Mouse (Mus musculus) lung, embryonic 15.5 days (tissue): ENCODE results near the gene Smim9. TPM values are rescaled to one million over a fixed set of nuclear protein-coding genes. Genes with fewer than 3 reads are reported as not detected.
A peak's percentile ranks its signal among the peaks of the same experiment; 100 is the strongest.
"Not testable (repeated sequence)": the region's sequence is repeated elsewhere in the genome, so short reads cannot be mapped to it uniquely, and the experiment has no call there.

Experiments
- ATAC-seq: fragments of 200-750 bp; cut with Nextera tagmentation; 2 replicates; pipeline ENCODE4 v1.8.0; 2017; ENCODE audit warnings: moderate number of reproducible peaks, borderline replicate concordance; ENCODE audit not compliant: low FRiP score, low TSS enrichment; ENCODE audit errors: extremely low read depth
- H3K27ac ChIP-seq: fragments of 300-500 bp; sonication (generic); 2 replicates; pipeline ENCODE4 v1.5.1; 2015; ENCODE audit warnings: moderate library complexity, mild to moderate bottlenecking, inconsistent platforms
- H3K27me3 ChIP-seq: fragments of 300-500 bp; sonication (generic); 2 replicates; pipeline ENCODE4 v1.6.1; 2015; ENCODE audit warnings: inconsistent platforms
- H3K36me3 ChIP-seq: fragments of 300-500 bp; sonication (generic); 2 replicates; pipeline ENCODE4 v1.6.1; 2015; ENCODE audit warnings: inconsistent platforms
- H3K4me1 ChIP-seq: fragments of 300-500 bp; sonication (generic); 2 replicates; pipeline ENCODE4 v1.6.1; 2015; ENCODE audit warnings: inconsistent platforms
- H3K4me2 ChIP-seq: fragments of 300-500 bp; sonication (generic); 2 replicates; pipeline ENCODE4 v1.6.1; 2015; ENCODE audit warnings: inconsistent platforms, mild to moderate bottlenecking, moderate library complexity
- H3K4me3 ChIP-seq: fragments of 300-500 bp; sonication (generic); 2 replicates; pipeline ENCODE4 v1.5.1; 2015; ENCODE audit warnings: mild to moderate bottlenecking, inconsistent platforms
- H3K9ac ChIP-seq: fragments of 300-500 bp; sonication (generic); 2 replicates; pipeline ENCODE4 v1.6.1; 2015; ENCODE audit warnings: inconsistent platforms
- H3K9me3 ChIP-seq: fragments of 300-500 bp; sonication (generic); 2 replicates; pipeline ENCODE4 v1.6.1; 2016; ENCODE audit warnings: inconsistent platforms
- WGBS: fragments of 180-500 bp; shearing (Covaris S2); methylation state at CpG from one replicate; pipeline ENCODE4 v1.1.7; 2015; 5-methylcytosine and 5-hydroxymethylcytosine counted together
- polyA plus RNA-seq: library from polyadenylated mRNA; unstranded; fragments of >200 nt; fragmentation: Nextera tagmentation; extraction: Ambion mirVana; gene quantifications from 2 replicates; pipeline ENCODE4 v1.2.1, GENCODE M21; 2015

The Smim9 gene
- not detected in 2 replicates for polyA plus RNA-seq

DNA sequence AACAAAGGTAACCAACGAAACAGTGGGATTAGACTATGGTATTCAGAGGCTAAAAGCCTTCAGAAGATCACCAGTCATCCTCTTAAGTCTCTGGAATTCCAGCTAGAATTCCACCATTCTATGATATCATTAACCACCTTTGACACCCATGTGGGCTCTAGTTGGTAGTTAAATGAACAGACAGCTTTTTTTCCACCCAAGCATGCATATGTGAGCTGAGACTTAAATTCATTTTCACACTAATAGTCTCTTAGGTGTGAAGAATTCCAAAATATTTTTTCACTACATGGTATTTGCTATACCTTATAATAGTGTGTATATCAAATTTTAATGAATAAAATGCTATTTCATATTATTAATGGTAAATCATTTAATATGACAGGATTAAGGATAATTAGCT lies at the start of gene Smim9:
TSS of gene Smim9 (minus strand) at position 101 of the 400 bp plus-strand sequence.
- Histone ChIP-seq H3K27ac (no peak within 1 kb of the TSS), H3K4me2 (no peak within 1 kb of the TSS), H3K4me3 (no peak within 1 kb of the TSS), H3K9me3 (no peaks in the 10 kb centered on the region), H3K4me1 (no peaks in the 10 kb centered on the region), H3K9ac (no peak within 1 kb of the TSS), H3K36me3 (no peaks in the 10 kb centered on the region), H3K27me3 (no peaks in the 10 kb centered on the region)
- 56% methylated on average over 1 of the region's 1 CpGs for WGBS
- no peak for ATAC-seq

- no peak overlapping the region for H3K27ac ChIP-seq
- H3K9ac ChIP-seq, result peak overlapping the region; percentile 37
- ATAC-seq, result peak; percentile 90
- peak overlapping the region; percentile 63 for H3K4me2 ChIP-seq
- no peaks in the 10 kb centered on the region for H3K4me1 ChIP-seq
- H3K9me3 ChIP-seq, result no peaks in the 10 kb centered on the region
- H3K4me3 ChIP-seq, result peak overlapping the region; percentile 44
- WGBS, result 18% methylated on average over 26 of the region's 49 CpGs
- H3K36me3 ChIP-seq, result no peaks in the 10 kb centered on the region
- no peaks in the 10 kb centered on the region for H3K27me3 ChIP-seq
These were observed 7.9 kb downstream of the Smim9 start for GRCm38 (mm10) chrX:75155576-75156243.

DNA sequence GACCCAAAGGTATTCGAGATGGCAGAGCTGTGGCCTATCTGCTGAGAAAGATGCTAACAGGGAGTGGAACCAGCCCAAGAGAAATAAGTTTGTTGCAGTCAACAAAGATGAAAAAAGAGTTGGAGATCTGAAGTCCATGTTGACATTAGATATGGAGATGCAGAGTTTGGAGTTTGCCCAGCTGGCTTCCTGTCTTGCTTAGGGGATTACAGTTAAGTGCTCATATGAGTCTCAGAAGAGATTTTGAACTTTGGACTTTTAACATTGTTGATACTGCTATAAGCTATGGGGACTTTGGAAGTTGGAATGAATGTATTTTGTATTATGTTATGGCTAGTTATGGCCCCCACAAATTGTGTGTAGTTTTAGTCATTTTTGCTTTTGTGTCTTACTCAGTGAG lies 11.3 kb downstream of the Smim9 start:
- no peaks in the 10 kb centered on the region for H3K4me1 ChIP-seq
- H3K36me3 ChIP-seq, result no peaks in the 10 kb centered on the region
- H3K4me3 ChIP-seq, result no peak overlapping the region
- H3K9ac ChIP-seq, result no peak overlapping the region
- H3K27me3 ChIP-seq, result no peaks in the 10 kb centered on the region
- H3K27ac ChIP-seq, result no peak overlapping the region
- no peaks in the 10 kb centered on the region for H3K9me3 ChIP-seq
- 40% methylated on average over 1 of the region's 1 CpGs for WGBS
- no peak overlapping the region for H3K4me2 ChIP-seq
- ATAC-seq, result no peak

DNA sequence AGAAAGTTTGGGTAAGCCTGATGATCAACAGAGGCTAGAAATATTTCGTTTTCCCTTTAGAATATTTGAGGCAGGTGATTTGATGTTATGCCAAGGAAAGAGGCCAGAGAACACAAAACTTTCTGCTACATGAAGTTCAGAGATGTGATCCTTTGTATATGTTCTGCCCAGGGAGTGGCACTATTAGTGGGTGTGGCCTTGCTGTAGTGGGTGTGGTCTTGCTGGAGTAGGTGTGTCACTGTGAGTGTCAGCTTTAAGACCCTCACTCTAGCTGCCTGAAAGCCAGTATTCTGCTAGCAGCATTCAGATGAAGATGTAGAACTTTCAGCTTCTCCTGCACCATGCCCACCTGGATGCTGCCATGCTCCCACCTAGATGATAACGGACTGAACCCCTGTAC lies 13.3 kb downstream of the Smim9 start:
- Histone ChIP-seq H3K27me3 (no peaks in the 10 kb centered on the region), H3K4me3 (no peak overlapping the region), H3K4me2 (no peak overlapping the region), H3K9me3 (no peaks in the 10 kb centered on the region), H3K9ac (no peak overlapping the region), H3K4me1 (no peaks in the 10 kb centered on the region), H3K36me3 (no peaks in the 10 kb centered on the region), H3K27ac (no peak overlapping the region)
- ATAC-seq, result no peak
- WGBS, result 76% methylated on average over 2 of the region's 2 CpGs

DNA sequence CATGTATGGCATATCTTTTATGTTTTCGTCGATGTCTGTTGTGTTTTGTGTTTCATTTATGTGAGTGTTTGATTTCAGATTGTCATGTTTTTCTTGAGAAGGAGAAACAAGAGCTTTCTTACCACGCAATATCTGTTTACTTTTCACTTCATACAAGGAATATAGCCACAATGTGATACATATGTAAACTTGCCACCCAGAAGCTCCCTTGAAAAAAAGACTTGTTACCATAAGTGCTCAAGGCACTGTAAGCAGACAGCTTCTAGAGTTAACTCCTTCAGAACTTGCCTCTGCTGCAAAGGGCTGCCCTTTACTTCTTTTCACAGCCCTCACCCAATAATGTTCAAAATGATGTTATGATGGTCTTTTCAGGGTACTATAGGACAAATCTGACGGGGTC lies 15.2 kb downstream of the Smim9 start:
- H3K27ac ChIP-seq, result no peak overlapping the region

GRCm38 (mm10) chrX:75143124-75143555 lies 20.4 kb downstream of the Smim9 start:
- H3K36me3 ChIP-seq, H3K9me3 ChIP-seq, H3K4me1 ChIP-seq, H3K27ac ChIP-seq, H3K27me3 ChIP-seq: not testable (repeated sequence)
- peak overlapping the region; percentile 34 for H3K4me3 ChIP-seq
- peak overlapping the region; percentile 56 for H3K4me2 ChIP-seq
- WGBS, result 40% methylated on average over 20 of the region's 42 CpGs
- 0 out of 2 replicates have a peak overlapping the region, but pooled peaks have one; percentile 19 for H3K9ac ChIP-seq
- peak; percentile 77; the same call in 1 of the 2 replicates for ATAC-seq

More for the DNA sequence above, 15.2 kb downstream of the Smim9 start:
- Histone ChIP-seq H3K4me1 (no peaks in the 10 kb centered on the region), H3K4me2 (no peak overlapping the region), H3K4me3 (no peak overlapping the region), H3K9ac (no peak overlapping the region), H3K36me3 (no peaks in the 10 kb centered on the region), H3K27me3 (no peaks in the 10 kb centered on the region), H3K9me3 (no peaks in the 10 kb centered on the region)
- no peak for ATAC-seq
- 38% methylated on average over 4 of the region's 4 CpGs for WGBS

DNA sequence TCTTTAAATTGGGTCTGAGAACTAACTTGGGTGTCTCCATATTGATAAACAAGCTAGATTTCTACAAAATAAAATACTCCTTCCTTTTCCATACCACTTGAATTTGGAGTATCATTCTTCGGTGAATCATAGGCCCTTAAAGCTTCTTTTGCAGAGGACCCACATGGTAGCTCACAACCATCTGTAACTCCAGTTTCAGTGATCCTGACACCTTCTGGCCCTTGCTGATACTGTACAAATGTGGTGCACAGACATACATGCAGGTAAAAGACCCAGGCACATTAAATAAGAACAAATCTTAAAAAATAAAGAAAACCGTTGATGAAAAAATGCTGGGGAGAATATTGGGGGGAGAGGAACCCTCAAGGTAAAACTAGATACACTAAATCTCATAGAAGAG lies 25.4 kb downstream of the Smim9 start:
- no peaks in the 10 kb centered on the region for H3K36me3 ChIP-seq
- WGBS, result 87% methylated on average over 2 of the region's 2 CpGs
- no peak overlapping the region for H3K9ac ChIP-seq
- H3K9me3 ChIP-seq, result no peaks in the 10 kb centered on the region
- H3K4me2 ChIP-seq, result no peak overlapping the region
- no peaks in the 10 kb centered on the region for H3K27me3 ChIP-seq
- H3K27ac ChIP-seq, result no peak overlapping the region
- no peak for ATAC-seq
- no peak overlapping the region for H3K4me3 ChIP-seq
- H3K4me1 ChIP-seq, result no peaks in the 10 kb centered on the region

DNA sequence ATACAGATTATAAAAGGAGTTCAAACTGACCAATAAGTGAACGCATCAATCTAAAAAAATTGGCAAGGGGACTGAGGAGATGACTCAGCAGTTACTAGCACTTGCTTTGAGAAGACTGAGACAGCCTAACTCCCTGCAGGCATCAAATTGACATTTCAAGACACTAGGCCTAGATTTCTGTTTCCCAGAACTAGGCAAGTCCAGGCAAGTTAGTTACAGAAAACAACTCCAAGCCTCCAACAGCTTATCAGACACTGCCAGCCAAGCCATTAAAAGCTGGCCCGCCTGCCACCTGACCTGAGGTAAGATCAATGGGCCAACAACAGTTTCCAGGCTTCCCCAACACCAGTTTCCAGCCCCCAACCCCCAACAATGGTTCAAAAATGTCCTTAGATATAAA lies 25.8 kb downstream of the Smim9 start:
- no peak overlapping the region for H3K4me3 ChIP-seq
- no peaks in the 10 kb centered on the region for H3K27me3 ChIP-seq
- no peaks in the 10 kb centered on the region for H3K9me3 ChIP-seq
- 75% methylated on average over 2 of the region's 2 CpGs for WGBS
- H3K4me2 ChIP-seq, result no peak overlapping the region
- no peak for ATAC-seq
- H3K4me1 ChIP-seq, result no peaks in the 10 kb centered on the region
- no peak overlapping the region for H3K9ac ChIP-seq
- no peaks in the 10 kb centered on the region for H3K36me3 ChIP-seq
- no peak overlapping the region for H3K27ac ChIP-seq

GRCm38 (mm10) chrX:75136938-75137337 lies 26.6 kb downstream of the Smim9 start:
- no peak overlapping the region for H3K9ac ChIP-seq
- H3K9me3 ChIP-seq, result no peaks in the 10 kb centered on the region
- no peak overlapping the region for H3K4me3 ChIP-seq
- no peak for ATAC-seq
- no peaks in the 10 kb centered on the region for H3K27me3 ChIP-seq
- no peaks in the 10 kb centered on the region for H3K36me3 ChIP-seq
- no peaks in the 10 kb centered on the region for H3K4me1 ChIP-seq
- H3K27ac ChIP-seq, result no peak overlapping the region
- H3K4me2 ChIP-seq, result no peak overlapping the region

- Histone ChIP-seq H3K4me2 (peak within 1 kb of the TSS; percentile 53), H3K36me3 (0 out of 2 replicates have a peak, but pooled peaks cover under 1% of the 10 kb centered on the region), H3K27me3 (no peaks in the 10 kb centered on the region), H3K4me3 (peak within 1 kb of the TSS; percentile 56), H3K4me1 (0 out of 2 replicates have a peak, but pooled peaks cover 2% of the 10 kb centered on the region), H3K27ac (peak within 1 kb of the TSS; percentile 78), H3K9ac (peak within 1 kb of the TSS; percentile 64), H3K9me3 (no peaks in the 10 kb centered on the region)
- peak; percentile 99 for ATAC-seq
- 16% methylated on average over 36 of the region's 36 CpGs for WGBS
These were observed 33.0 kb downstream of the Smim9 start, which contains the start of gene Mpp1 for GRCm38 (mm10) chrX:75130467-75131160. Gene Mpp1 (minus strand): TSS chrX:75131016.

DNA sequence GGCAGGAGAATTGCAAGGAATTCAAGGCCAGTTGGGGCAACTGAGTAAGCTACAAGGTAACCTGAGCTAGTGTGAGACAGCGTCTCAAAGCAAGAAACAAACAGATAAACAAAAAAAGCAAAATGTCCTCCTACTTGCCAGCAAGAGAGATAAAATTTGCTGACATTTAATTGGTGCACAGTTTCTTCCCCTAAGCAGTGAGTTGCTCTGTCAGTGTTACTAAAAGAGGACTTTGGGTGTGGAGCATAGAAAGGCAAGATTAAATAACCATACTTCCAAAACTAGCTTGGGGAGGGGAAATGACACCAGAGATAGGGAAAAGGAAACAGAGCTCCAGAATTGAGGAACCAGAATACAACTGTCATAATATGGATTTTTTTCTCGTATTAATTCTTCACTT lies 34.1 kb downstream of the Smim9 start:
- Histone ChIP-seq H3K27ac (no peak overlapping the region), H3K4me3 (0 out of 2 replicates have a peak overlapping the region, but pooled peaks have one; percentile 13), H3K4me2 (peak overlapping the region; percentile 53), H3K4me1 (0 out of 2 replicates have a peak, but pooled peaks cover 2% of the 10 kb centered on the region), H3K9me3 (no peaks in the 10 kb centered on the region), H3K36me3 (peaks cover 6% of the 10 kb centered on the region; the same call in 1 of the 2 replicates), H3K27me3 (no peaks in the 10 kb centered on the region), H3K9ac (no peak overlapping the region)
- 41% methylated on average over 2 of the region's 2 CpGs for WGBS
- no peak for ATAC-seq
